Mouse (Mus musculus) ES-E14 (cell line): Measurements from ENCODE around the gene Zmynd10.

Experiments
- CHD2 ChIP-seq: IDR thresholded peaks from 2 replicates; pipeline ENCODE4 v1.6.1; 2014; ENCODE audit warnings: mild to moderate bottlenecking, low read depth, low read length, inconsistent platforms
- MAFK ChIP-seq: IDR thresholded peaks from 2 replicates; pipeline ENCODE4 v1.6.1; 2014; ENCODE audit warnings: mild to moderate bottlenecking, low read depth, low read length, inconsistent platforms; ENCODE audit not compliant: insufficient read depth
- ZC3H11A ChIP-seq: IDR thresholded peaks from 2 replicates; pipeline ENCODE4 v1.6.1; 2012; ENCODE audit warnings: low read depth, mild to moderate bottlenecking, inconsistent platforms, low read length, borderline replicate concordance
- ZNF384 ChIP-seq: IDR thresholded peaks from 2 replicates; pipeline ENCODE4 v1.6.1; 2012; ENCODE audit warnings: low read depth, low read length, inconsistent platforms

DNA sequence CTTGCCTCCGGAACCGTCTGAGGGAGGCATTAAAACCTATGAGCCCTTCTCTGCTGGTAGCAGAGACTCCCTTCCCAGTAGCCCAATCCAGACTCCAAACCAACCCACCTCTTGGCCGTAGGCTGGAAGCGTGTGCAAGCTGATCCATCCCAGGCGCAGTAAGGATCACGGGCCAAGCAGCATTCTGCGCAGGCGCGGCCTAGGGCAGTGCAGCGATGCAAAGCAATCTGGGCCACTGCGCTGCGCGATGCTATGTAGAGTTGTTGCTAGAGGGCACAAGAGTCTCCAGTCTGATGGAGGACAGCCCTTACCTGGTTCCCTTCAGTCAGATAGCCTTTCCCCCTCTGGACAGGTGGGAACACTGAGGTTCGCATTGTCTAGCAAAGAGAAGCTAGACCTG, 52.7 kb downstream of the Zmynd10 start:
- TF ChIP-seq MAFK, result no peak
- TF ChIP-seq ZNF384, result no peak
- no peak for TF ChIP-seq CHD2
- TF ChIP-seq ZC3H11A, result no peak
